Mouse (Mus musculus) heart, embryonic 15.5 days (tissue): ENCODE measurements at regions not wholly inside any gene's neighbourhood (a gene's known extent, or its start where the extent isn't known, plus 50 kb on each side); places are given as distances from the start of the nearest gene placed in this dataset.
"Not testable (repeated sequence)": the region's sequence is repeated elsewhere in the genome, so short reads cannot be mapped to it uniquely, and the experiment has no call there.

Experiments used
- ATAC-seq: fragments of 200-750 bp; cut with Nextera tagmentation; replicated peaks from 2 replicates; pipeline ENCODE4 v1.8.0; 2017; ENCODE audit warnings: low read depth, moderate TSS enrichment; ENCODE audit not compliant: insufficient number of reproducible peaks, insufficient read depth, low FRiP score
- H3K27ac ChIP-seq: fragments of 300-500 bp; sonication (generic); 2 replicates; pipeline ENCODE4 v1.5.1; 2015; ENCODE audit warnings: mild to moderate bottlenecking, inconsistent platforms
- H3K27me3 ChIP-seq: fragments of 300-500 bp; sonication (generic); 2 replicates; pipeline ENCODE4 v1.6.1; 2015; ENCODE audit warnings: inconsistent platforms
- H3K36me3 ChIP-seq: fragments of 300-500 bp; sonication (generic); 2 replicates; pipeline ENCODE4 v1.6.1; 2015; ENCODE audit warnings: mild to moderate bottlenecking, inconsistent platforms
- H3K4me1 ChIP-seq: fragments of 300-500 bp; sonication (generic); replicated peaks from 2 replicates; pipeline ENCODE4 v1.6.1; 2015; ENCODE audit warnings: inconsistent platforms
- H3K4me2 ChIP-seq: fragments of 300-500 bp; sonication (generic); 2 replicates; pipeline ENCODE4 v1.6.1; 2015; ENCODE audit warnings: inconsistent platforms, mild to moderate bottlenecking, moderate library complexity
- H3K4me3 ChIP-seq: fragments of 300-500 bp; sonication (generic); 2 replicates; pipeline ENCODE4 v1.5.1; 2015; ENCODE audit warnings: mild to moderate bottlenecking, inconsistent platforms
- H3K9ac ChIP-seq: fragments of 300-500 bp; sonication (generic); 2 replicates; pipeline ENCODE4 v1.6.1; 2015; ENCODE audit warnings: mild to moderate bottlenecking, inconsistent platforms
- H3K9me3 ChIP-seq: fragments of 300-500 bp; sonication (generic); replicated peaks from 2 replicates; pipeline ENCODE4 v1.6.1; 2016; ENCODE audit warnings: inconsistent platforms
- WGBS: fragments of 180-500 bp; shearing (Covaris S2); methylation state at CpG from one replicate; pipeline ENCODE4 v1.1.7; 2015; ENCODE audit warnings: mixed read lengths; 5-methylcytosine and 5-hydroxymethylcytosine counted together

- H3K36me3 ChIP-seq, result no peaks in the 10 kb centered on the region
- peaks cover 73% of the 10 kb centered on the region for H3K27me3 ChIP-seq
- peak overlapping the region; percentile 49 for H3K4me3 ChIP-seq
- H3K9ac ChIP-seq, result no peak overlapping the region
- no peaks in the 10 kb centered on the region for H3K9me3 ChIP-seq
- H3K4me1 ChIP-seq, result peaks cover 8% of the 10 kb centered on the region
- no peak overlapping the region for H3K27ac ChIP-seq
- under 1% methylated on average over 56 of the region's 56 CpGs for WGBS
- H3K4me2 ChIP-seq, result peak overlapping the region; percentile 68
- ATAC-seq, result no peak
These were observed 124.4 kb downstream of the Melk start for GRCm38 (mm10) chr4:44424831-44425704.

DNA sequence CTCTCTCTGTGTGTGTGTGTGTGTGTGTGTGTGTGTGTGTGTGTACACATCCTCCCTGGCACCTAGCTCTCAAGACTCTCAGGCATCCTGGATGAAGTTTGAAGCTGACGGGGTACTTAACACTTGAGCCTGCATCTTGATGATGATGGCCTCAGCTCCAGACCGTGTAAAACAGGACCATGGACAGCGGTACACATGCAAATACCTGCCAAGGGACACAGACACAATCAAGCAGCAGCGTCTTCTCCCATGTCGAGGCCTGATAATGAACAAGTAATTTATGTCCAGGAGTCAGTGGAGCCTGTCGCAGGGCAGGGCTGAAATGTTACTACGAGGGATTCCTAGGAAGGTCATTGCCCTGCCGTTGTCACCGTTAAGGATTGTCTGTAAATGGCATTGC lies 133.9 kb downstream of the Melk start:
- no peak for ATAC-seq
- no peaks in the 10 kb centered on the region for H3K36me3 ChIP-seq
- 29% methylated on average over 9 of the region's 9 CpGs for whole genome bisulfite sequencing

DNA sequence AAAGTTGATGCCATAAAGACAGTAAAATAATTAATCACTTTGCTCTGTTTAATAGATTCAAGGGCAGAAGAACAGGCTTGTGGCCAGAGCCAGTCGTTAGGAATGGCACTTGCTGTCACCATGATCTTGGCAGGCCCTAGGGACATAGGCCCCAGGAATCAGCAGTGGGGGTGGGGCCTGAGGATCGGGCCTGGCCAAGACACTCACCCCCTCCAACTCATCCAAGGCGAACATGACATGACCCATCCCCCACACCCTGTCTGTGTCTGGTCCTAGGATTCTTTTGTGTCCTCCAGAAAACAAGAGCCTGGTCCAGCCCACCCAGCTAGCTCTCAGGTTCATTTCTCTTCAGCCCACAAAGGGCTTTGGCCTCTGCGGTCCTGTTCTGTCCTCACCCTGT lies 144.8 kb downstream of the Melk start:
- H3K4me1 ChIP-seq, result no peaks in the 10 kb centered on the region
- ATAC-seq, result no peak
- no peak overlapping the region for H3K9ac ChIP-seq
- no peak overlapping the region for H3K4me3 ChIP-seq
- 36% methylated on average over 4 of the region's 4 CpGs for WGBS
- H3K9me3 ChIP-seq, result no peaks in the 10 kb centered on the region
- H3K4me2 ChIP-seq, result no peak overlapping the region
- no peak overlapping the region for H3K27ac ChIP-seq
- 0 out of 2 replicates have a peak, but pooled peaks cover 3% of the 10 kb centered on the region for H3K27me3 ChIP-seq
- no peaks in the 10 kb centered on the region for H3K36me3 ChIP-seq

More for the DNA sequence above, 133.9 kb downstream of the Melk start:
- H3K27ac ChIP-seq, result no peak overlapping the region
- no peaks in the 10 kb centered on the region for H3K9me3 ChIP-seq
- H3K4me3 ChIP-seq, result no peak overlapping the region
- no peak overlapping the region for H3K9ac ChIP-seq
- no peak overlapping the region for H3K4me2 ChIP-seq
- H3K4me1 ChIP-seq, result no peaks in the 10 kb centered on the region
- H3K27me3 ChIP-seq, result peaks cover 2% of the 10 kb centered on the region; the same call in 1 of the 2 replicates

DNA sequence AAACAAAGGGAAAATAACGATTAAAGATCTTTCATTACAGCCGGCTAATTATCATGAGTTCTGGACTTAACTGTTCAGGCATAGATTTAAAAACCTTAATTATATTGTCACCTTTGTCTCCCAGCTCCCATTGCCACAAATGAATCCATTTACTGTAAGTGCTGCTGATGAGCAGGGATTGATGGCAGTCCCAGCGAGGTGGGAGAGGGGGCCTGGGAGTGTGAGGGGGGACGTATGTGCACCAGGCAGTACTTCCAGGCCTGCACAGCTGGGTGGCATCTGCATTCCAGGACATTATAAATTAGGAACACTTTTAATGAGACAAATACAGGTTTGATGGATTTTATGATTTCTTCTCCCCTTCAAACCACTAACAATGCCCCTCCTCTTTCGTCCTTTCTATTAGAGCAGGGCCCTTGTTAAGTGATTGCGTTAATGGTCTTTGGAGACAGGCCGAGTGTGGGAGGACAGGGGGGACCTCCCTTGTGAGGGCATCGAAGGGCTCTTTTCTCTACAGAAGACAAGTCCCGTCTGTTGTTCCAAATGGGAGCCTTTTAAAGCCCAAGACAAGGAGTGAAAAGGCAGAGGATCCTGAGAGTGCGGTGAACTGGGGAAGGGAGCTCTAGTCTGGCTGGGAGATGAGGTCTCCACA lies 150.3 kb downstream of the Melk start:
- Histone ChIP-seq H3K36me3 (no peaks in the 10 kb centered on the region), H3K4me1 (no peaks in the 10 kb centered on the region), H3K9me3 (no peaks in the 10 kb centered on the region; the same call in 1 of the 2 replicates), H3K27ac (no peak overlapping the region), H3K4me3 (no peak overlapping the region), H3K9ac (no peak overlapping the region), H3K4me2 (no peak overlapping the region), H3K27me3 (0 out of 2 replicates have a peak, but pooled peaks cover 3% of the 10 kb centered on the region)
- 57% methylated on average over 10 of the region's 10 CpGs for WGBS
- no peak for ATAC-seq

GRCm38 (mm10) chr4:44452043-44452618 lies 151.5 kb downstream of the Melk start:
- Histone ChIP-seq H3K4me1 (no peaks in the 10 kb centered on the region), H3K27ac (no peak overlapping the region), H3K9ac (no peak overlapping the region), H3K9me3 (no peaks in the 10 kb centered on the region; the same call in 1 of the 2 replicates), H3K4me2 (no peak overlapping the region), H3K27me3 (0 out of 2 replicates have a peak, but pooled peaks cover 3% of the 10 kb centered on the region), H3K4me3 (no peak overlapping the region), H3K36me3 (no peaks in the 10 kb centered on the region)
- 45% methylated on average over 8 of the region's 8 CpGs for WGBS
- ATAC-seq, result no peak

GRCm38 (mm10) chr4:44453552-44453951 lies 152.9 kb downstream of the Melk start:
- Histone ChIP-seq H3K4me1 (no peaks in the 10 kb centered on the region), H3K27me3 (0 out of 2 replicates have a peak, but pooled peaks cover 2% of the 10 kb centered on the region), H3K4me3 (no peak overlapping the region), H3K27ac (no peak overlapping the region), H3K36me3 (no peaks in the 10 kb centered on the region), H3K9me3 (no peaks in the 10 kb centered on the region; the same call in 1 of the 2 replicates), H3K9ac (no peak overlapping the region), H3K4me2 (no peak overlapping the region)
- ATAC-seq, result no peak
- 80% methylated on average over 11 of the region's 11 CpGs for WGBS

GRCm38 (mm10) chr4:44455851-44456250 lies 155.2 kb downstream of the Melk start:
- H3K27ac ChIP-seq, result no peak overlapping the region
- H3K36me3 ChIP-seq, result no peaks in the 10 kb centered on the region
- H3K4me1 ChIP-seq, result no peaks in the 10 kb centered on the region
- H3K9ac ChIP-seq, result no peak overlapping the region
- no peak for ATAC-seq
- H3K4me2 ChIP-seq, result no peak overlapping the region
- H3K9me3 ChIP-seq, result no peaks in the 10 kb centered on the region; the same call in 1 of the 2 replicates
- H3K27me3 ChIP-seq, result no peaks in the 10 kb centered on the region
- 81% methylated on average over 2 of the region's 2 CpGs for WGBS
- no peak overlapping the region for H3K4me3 ChIP-seq

GRCm38 (mm10) chr4:44473511-44473910 lies 172.8 kb downstream of the Melk start:
- not testable (repeated sequence) for H3K9ac ChIP-seq, H3K4me2 ChIP-seq, H3K4me3 ChIP-seq, H3K4me1 ChIP-seq, ATAC-seq, H3K9me3 ChIP-seq, H3K36me3 ChIP-seq, H3K27ac ChIP-seq, H3K27me3 ChIP-seq
- WGBS, result 79% methylated on average over 21 of the region's 21 CpGs
